Mouse (Mus musculus) myocyte (in vitro differentiated cells): ENCODE measurements at regions not wholly inside any gene's neighbourhood (a gene's known extent, or its start where the extent isn't known, plus 50 kb on each side); places are given as distances from the start of the nearest gene placed in this dataset.

Source experiments
- MAX ChIP-seq: IDR thresholded peaks from one replicate; pipeline ENCODE4 v1.6.1; 2011; ENCODE audit warnings: low read depth, mild to moderate bottlenecking, control low read depth
- MYOD1 ChIP-seq, 3 experiments: IDR thresholded peaks; one replicate each; pipeline ENCODE4 v1.6.1; 2011; ENCODE audit warnings: control low read depth in 2 of 3, low read depth in 2 of 3, mild to moderate bottlenecking in 2 of 3, moderate library complexity in 1 of 3; ENCODE audit not compliant: insufficient read length in 2 of 3, control insufficient read depth in 1 of 3
- MYOG ChIP-seq, 3 experiments: IDR thresholded peaks; one replicate each; pipeline ENCODE4 v1.6.1; 2011; ENCODE audit warnings: control low read depth in 2 of 3, low read depth in 2 of 3, mild to moderate bottlenecking in 2 of 3; ENCODE audit not compliant: insufficient read length in 2 of 3, control insufficient read depth in 1 of 3, insufficient read depth in 1 of 3
- POLR2A ChIP-seq: IDR thresholded peaks from one replicate; pipeline ENCODE4 v1.6.1; 2011; ENCODE audit warnings: low read depth, mild to moderate bottlenecking, control low read depth, moderate library complexity; ENCODE audit not compliant: insufficient read length
- POLR2AphosphoS2 ChIP-seq: IDR thresholded peaks from one replicate; pipeline ENCODE4 v1.6.1; 2011; ENCODE audit warnings: low read depth, control low read depth; ENCODE audit not compliant: insufficient read length
- TCF12 ChIP-seq: IDR thresholded peaks from one replicate; pipeline ENCODE4 v1.6.1; 2011; ENCODE audit warnings: mild to moderate bottlenecking, control low read depth; ENCODE audit not compliant: poor library complexity, insufficient read depth, severe bottlenecking
- TCF3 ChIP-seq: IDR thresholded peaks from one replicate; pipeline ENCODE4 v1.6.1; 2011; ENCODE audit warnings: low read depth, control low read depth; ENCODE audit not compliant: insufficient read length
- USF1 ChIP-seq: IDR thresholded peaks from one replicate; pipeline ENCODE4 v1.6.1; 2011; ENCODE audit warnings: low read depth, mild to moderate bottlenecking, control low read depth, moderate library complexity

- TF ChIP-seq POLR2A (no peak), USF1 (no peak), POLR2AphosphoS2 (no peak), MAX (no peak), MYOD1 (IDR thresholded peaks at IDR 0.05; ENCODE audit: control insufficient read depth in 1 of 3, insufficient read length in 2 of 3, low read depth in 2 of 3) (no peak), MYOG (IDR thresholded peaks at IDR 0.05; ENCODE audit: control insufficient read depth in 1 of 3, insufficient read depth in 1 of 3, insufficient read length in 2 of 3, low read depth in 2 of 3) (no peak), TCF12 (no peak), TCF3 (no peak)
Measured at GRCm38 (mm10) chr15:51363391-51363790, 2521.3 kb upstream of the Gm7489 start.
